In the genomic region with DNA sequence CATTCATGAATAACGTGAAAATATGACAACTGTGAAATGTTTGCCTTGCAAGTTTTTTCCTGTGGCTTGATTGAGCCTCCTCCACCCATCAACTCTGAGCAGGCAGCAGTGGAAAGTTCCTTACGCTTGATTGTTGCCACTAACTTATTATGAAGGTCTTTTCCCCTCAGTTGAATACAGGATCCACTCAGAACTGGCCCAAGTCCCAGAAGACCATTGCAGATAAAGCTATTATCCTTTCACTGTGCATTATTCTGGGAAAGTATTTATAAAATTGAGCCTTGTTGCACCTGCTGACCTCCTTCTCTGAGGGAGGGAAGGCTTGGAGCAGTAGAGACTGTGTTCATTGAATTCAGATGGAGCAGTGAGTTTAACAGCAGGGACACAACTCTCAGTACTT, we compare ENCODE assay signal across 18 mouse cellular contexts.
"Had no signal": no experiment of that assay in that cellular context is flagged by ENCODE, and none has a peak within 500 bp of the region (broad histone marks: within the 10 kb centered on the region; RNA-seq: fewer than 3 reads in every experiment).

No protein-coding gene starts in this region.

- H3K36me3 ChIP-seq: limb, embryonic 12.5 days; liver, embryonic 13.5 days; lung, embryonic 15.5 days; midbrain, embryonic 12.5 days; neural tube, embryonic 12.5 days had no signal

- H3K9me3 ChIP-seq: limb, embryonic 12.5 days; liver, embryonic 13.5 days; lung, embryonic 15.5 days; megakaryocyte, embryonic 14.5 days; midbrain, embryonic 12.5 days; neural tube, embryonic 12.5 days had no signal

- H3K4me3 ChIP-seq: left cerebral cortex, adult 2 months; limb, embryonic 12.5 days; liver, embryonic 13.5 days; lung, embryonic 15.5 days; megakaryocyte, embryonic 14.5 days; midbrain, embryonic 12.5 days; neural tube, embryonic 12.5 days had no signal

- ATAC-seq: liver, postnatal 0 days had no signal

- H3K4me1 ChIP-seq: limb, embryonic 12.5 days; lung, embryonic 15.5 days; neural tube, embryonic 12.5 days had no signal

- H3K9ac ChIP-seq: limb, embryonic 12.5 days; liver, embryonic 13.5 days; liver, postnatal 0 days; lung, embryonic 15.5 days; midbrain, embryonic 12.5 days; neural tube, embryonic 12.5 days had no signal

- H3K4me2 ChIP-seq: limb, embryonic 12.5 days; liver, embryonic 13.5 days; lung, embryonic 15.5 days; midbrain, embryonic 12.5 days; neural tube, embryonic 12.5 days had no signal

- H3K27ac ChIP-seq: left cerebral cortex, adult 2 months; limb, embryonic 12.5 days; liver, embryonic 13.5 days; lung, embryonic 15.5 days; macrophage; midbrain, embryonic 12.5 days; neural tube, embryonic 12.5 days had no signal

- H3K27me3 ChIP-seq: limb, embryonic 12.5 days; liver, embryonic 13.5 days; lung, embryonic 15.5 days; megakaryocyte, embryonic 14.5 days; midbrain, embryonic 12.5 days; neural tube, embryonic 12.5 days had no signal

- DNase-seq: kidney, adult 18-20 months; kidney, postnatal 10 days; kidney, postnatal 4 days; liver; liver, embryonic 13.5 days; liver, postnatal 0 days; lung, postnatal 14 days; right cerebral cortex, adult 18-20 months; right cerebral cortex, postnatal 25 days; thymus, adult 18-20 months; thymus, postnatal 14 days had no signal
